Mouse (Mus musculus): Measurements from ENCODE around the gene Krtap4-1. TPM values are rescaled to one million over a fixed set of nuclear protein-coding genes. Genes with fewer than 3 reads are reported as not detected.
"Not testable (repeated sequence)": the region's sequence is repeated elsewhere in the genome, so short reads cannot be mapped to it uniquely, and the experiment has no call there.

Gene Krtap4-1
- polyA plus RNA-seq, 1 experiment from 2014 or later: not detected

DNA sequence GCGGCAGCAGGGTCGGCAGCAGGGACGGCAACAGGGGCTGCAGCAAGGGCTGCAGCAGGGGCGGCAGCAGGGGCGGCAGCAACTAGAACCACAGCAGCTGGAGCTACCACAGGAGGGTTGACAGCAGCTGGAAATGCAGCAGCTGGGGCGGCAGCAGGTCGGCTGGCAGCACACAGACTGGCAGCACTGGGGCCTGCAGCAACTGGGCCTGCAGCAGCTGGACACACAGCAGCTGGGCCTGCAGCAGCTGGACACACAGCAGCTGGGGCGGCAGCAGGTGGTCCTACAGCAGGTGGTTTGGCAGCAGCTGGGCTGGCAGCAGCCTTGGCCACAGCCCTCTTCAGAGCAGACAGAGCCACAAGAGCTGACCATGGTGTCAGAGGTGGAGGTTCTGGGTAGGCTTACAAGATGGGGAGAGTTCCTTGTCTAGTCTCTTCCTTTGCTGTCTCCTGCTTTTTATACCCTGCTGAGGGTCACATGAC lies 6.7 kb upstream of the Krtap4-1 start, which contains the start of gene Krtap4-2:
TSS of gene Krtap4-2 (minus strand) at position 432 of the 482 bp plus-strand sequence.
- H3K4me2 ChIP-seq: no peak within 1 kb of the TSS
- 30% methylated on average over 8 of the region's 8 CpGs for WGBS
- no peaks in the 10 kb centered on the region for H3K27me3 ChIP-seq (replicated peaks)
- no peak for ATAC-seq (ENCODE audit: insufficient read depth, low FRiP score, low read depth)
- H3K4me1 ChIP-seq: 0 out of 2 replicates have a peak, but pooled peaks cover 3% of the 10 kb centered on the region
- no peaks in the 10 kb centered on the region for H3K9me3 ChIP-seq
- no peak within 1 kb of the TSS for H3K27ac ChIP-seq
- H3K4me3 ChIP-seq (replicated peaks): no peak within 1 kb of the TSS
- no peak within 1 kb of the TSS for H3K9ac ChIP-seq
- no peaks in the 10 kb centered on the region for H3K36me3 ChIP-seq

DNA sequence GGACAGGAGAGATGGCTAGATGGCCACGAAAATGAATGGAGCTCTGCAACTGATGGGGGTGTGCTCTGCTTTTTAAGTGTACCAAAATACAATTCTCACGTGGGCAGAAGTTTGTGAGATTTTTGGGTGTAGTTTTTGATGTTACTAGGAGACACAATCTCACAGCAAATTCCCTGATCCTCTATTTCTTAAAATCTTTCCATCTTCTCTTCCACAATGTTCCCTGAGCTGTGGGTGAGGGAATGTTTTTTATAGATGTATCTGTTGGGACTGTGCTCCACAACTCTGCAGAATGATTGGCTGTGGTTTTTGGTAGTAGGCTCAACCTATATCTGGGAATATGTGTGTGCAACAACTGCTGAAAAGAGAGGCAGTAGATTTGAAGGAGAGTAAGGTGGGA lies 5.3 kb upstream of the Krtap4-1 start:
- Histone ChIP-seq H3K4me3 (replicated peaks) (no peak overlapping the region), H3K27ac (no peak overlapping the region), H3K27me3 (replicated peaks) (no peaks in the 10 kb centered on the region), H3K9ac (no peak overlapping the region), H3K4me1 (0 out of 2 replicates have a peak, but pooled peaks cover 3% of the 10 kb centered on the region), H3K36me3 (no peaks in the 10 kb centered on the region), H3K4me2 (no peak overlapping the region), H3K9me3 (no peaks in the 10 kb centered on the region)
- WGBS: 62% methylated on average over 2 of the region's 2 CpGs
- ATAC-seq (ENCODE audit: insufficient read depth, low FRiP score, low read depth): no peak

- Histone ChIP-seq H3K4me2 (no peak overlapping the region), H3K27ac (no peak overlapping the region), H3K9ac (no peak overlapping the region), H3K4me3 (replicated peaks) (no peak overlapping the region), H3K9me3 (no peaks in the 10 kb centered on the region), H3K4me1 (0 out of 2 replicates have a peak, but pooled peaks cover 3% of the 10 kb centered on the region), H3K36me3 (no peaks in the 10 kb centered on the region), H3K27me3 (replicated peaks) (no peaks in the 10 kb centered on the region)
- WGBS: 48% methylated on average over 3 of the region's 3 CpGs
- no peak for ATAC-seq (ENCODE audit: insufficient read depth, low FRiP score, low read depth)
Measured at GRCm38 (mm10) chr11:99630890-99631289, 2.9 kb upstream of the Krtap4-1 start.

DNA sequence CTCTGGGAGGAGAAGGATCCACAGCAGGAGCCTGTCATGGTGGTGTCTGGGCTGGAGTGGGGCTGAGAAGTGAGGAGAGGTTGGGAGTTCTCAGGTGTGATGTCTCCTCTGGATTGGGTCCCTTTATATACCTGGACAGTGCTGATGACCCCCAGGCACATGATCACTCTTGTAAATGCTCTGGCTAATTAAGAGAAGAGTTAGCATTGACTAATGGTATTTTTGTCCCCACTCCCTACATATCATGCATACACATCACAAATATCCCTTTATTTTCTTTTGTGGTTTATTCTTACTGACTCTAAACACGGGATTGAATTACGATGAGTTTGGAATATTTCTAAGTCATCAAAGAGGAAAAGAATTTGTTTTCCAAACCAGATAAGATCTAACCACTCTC lies 7.7 kb downstream of the Krtap4-1 start, which contains the start of gene Gm11562:
TSS of gene Gm11562 (minus strand) at position 101 of the 400 bp plus-strand sequence.
- H3K4me2 ChIP-seq: no peak within 1 kb of the TSS
- WGBS: 73% methylated on average over 2 of the region's 2 CpGs
- H3K27ac ChIP-seq: no peak within 1 kb of the TSS
- H3K9me3 ChIP-seq: no peaks in the 10 kb centered on the region
- no peak within 1 kb of the TSS for H3K9ac ChIP-seq
- no peak for ATAC-seq (ENCODE audit: insufficient read depth, low FRiP score, low read depth)
- H3K27me3 ChIP-seq (replicated peaks): no peaks in the 10 kb centered on the region
- H3K4me3 ChIP-seq (replicated peaks): no peak within 1 kb of the TSS
- no peaks in the 10 kb centered on the region for H3K36me3 ChIP-seq
- H3K4me1 ChIP-seq: no peaks in the 10 kb centered on the region

DNA sequence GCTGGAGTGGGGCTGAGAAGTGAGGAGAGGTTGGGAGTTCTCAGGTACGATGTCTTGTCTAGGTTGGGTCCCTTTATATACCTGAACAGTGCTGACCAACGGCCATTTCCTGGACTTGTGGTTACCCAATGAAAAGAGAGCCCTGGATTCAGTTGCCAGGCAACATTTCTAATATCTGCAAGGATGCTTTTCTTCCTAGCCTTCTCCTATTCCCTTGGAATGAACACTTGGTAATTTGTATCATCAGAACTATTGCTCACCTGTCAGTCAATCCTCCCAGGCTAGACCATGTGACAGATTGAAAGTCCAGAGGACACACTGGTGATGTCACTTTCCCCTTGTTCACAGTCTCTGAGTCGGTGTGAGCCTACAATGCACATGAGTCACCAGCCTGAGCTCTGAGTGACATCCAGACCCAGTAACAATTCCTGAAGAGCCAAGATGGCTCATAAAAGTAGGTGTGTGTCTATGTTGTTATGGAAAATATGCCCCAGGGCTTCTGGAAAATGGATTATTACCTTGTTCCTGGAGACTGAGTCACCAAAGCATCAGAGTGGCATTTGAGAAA lies 13.2 kb downstream of the Krtap4-1 start, which contains the start of gene Krtap2-4:
TSS of gene Krtap2-4 (minus strand) at position 51 of the 568 bp plus-strand sequence.
- H3K27me3 ChIP-seq (replicated peaks): no peaks in the 10 kb centered on the region
- 67% methylated on average over 3 of the region's 3 CpGs for WGBS
- no peak for ATAC-seq (ENCODE audit: insufficient read depth, low FRiP score, low read depth)
- H3K4me2 ChIP-seq: no peak within 1 kb of the TSS
- no peaks in the 10 kb centered on the region for H3K36me3 ChIP-seq
- H3K4me3 ChIP-seq (replicated peaks): no peak within 1 kb of the TSS
- no peak within 1 kb of the TSS for H3K27ac ChIP-seq
- no peaks in the 10 kb centered on the region for H3K9me3 ChIP-seq
- no peaks in the 10 kb centered on the region for H3K4me1 ChIP-seq
- no peak within 1 kb of the TSS for H3K9ac ChIP-seq

GRCm38 (mm10) chr11:99610089-99610488 lies 17.9 kb downstream of the Krtap4-1 start, which contains the start of gene Gm11937:
Gm11937 (minus strand) TSS chr11:99610189.
- not testable (repeated sequence) for H3K9ac ChIP-seq; H3K4me3 ChIP-seq (replicated peaks); H3K4me1 ChIP-seq; H3K9me3 ChIP-seq; H3K27ac ChIP-seq; H3K4me2 ChIP-seq; H3K27me3 ChIP-seq (replicated peaks); H3K36me3 ChIP-seq; ATAC-seq (ENCODE audit: insufficient read depth, low FRiP score, low read depth)
- WGBS: 63% methylated on average over 1 of the region's 2 CpGs

DNA sequence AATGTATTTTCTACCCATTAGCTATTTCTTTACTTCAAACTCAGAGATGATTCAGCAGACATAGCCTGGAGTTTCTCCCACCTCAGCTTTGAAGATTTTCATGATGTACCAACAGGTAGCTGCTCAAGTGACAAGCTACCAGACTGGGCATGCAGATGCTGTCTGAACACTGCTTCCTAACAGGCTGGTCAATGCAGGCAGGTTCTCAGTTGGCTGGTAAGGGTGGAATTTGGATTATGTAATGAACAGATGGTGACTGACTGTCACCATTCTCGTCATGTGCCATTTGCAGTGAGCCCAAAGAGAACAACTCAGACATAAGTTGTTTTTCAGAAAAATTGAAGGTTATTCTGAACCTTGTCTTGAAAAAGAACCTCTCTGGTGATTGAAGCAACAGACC lies 18.9 kb downstream of the Krtap4-1 start:
- no peaks in the 10 kb centered on the region for H3K4me1 ChIP-seq
- no peak for ATAC-seq (ENCODE audit: insufficient read depth, low FRiP score, low read depth)
- H3K9ac ChIP-seq: no peak overlapping the region
- no peaks in the 10 kb centered on the region for H3K36me3 ChIP-seq
- H3K4me3 ChIP-seq (replicated peaks): no peak overlapping the region
- no peaks in the 10 kb centered on the region for H3K9me3 ChIP-seq
- 63% methylated on average over 1 of the region's 1 CpGs for WGBS
- no peak overlapping the region for H3K4me2 ChIP-seq
- H3K27me3 ChIP-seq (replicated peaks): no peaks in the 10 kb centered on the region
- H3K27ac ChIP-seq: no peak overlapping the region

DNA sequence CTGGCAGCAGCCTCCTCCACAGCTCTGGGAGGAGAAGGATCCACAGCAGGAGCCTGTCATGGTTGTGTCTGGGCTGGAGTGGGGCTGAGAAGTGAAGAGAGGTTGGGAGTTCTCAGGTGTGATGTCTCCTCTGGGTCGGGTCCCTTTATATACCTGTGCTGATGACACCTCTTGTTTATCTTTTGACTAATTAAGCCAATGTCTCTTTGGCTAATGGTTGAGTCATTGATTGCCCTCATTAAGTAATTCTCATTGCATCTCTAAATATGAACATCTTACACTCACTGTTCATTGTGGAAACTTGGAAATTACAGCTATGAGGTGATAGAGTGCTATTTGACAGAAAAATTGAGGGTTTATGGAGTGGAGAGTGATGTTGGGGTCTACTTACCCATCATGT lies 24.8 kb downstream of the Krtap4-1 start, which contains the start of gene Gm11938:
TSS of gene Gm11938 (minus strand) at position 101 of the 400 bp plus-strand sequence.
- not testable (repeated sequence) for H3K4me1 ChIP-seq; H3K4me2 ChIP-seq; H3K9me3 ChIP-seq; H3K27me3 ChIP-seq (replicated peaks); H3K36me3 ChIP-seq; H3K27ac ChIP-seq; ATAC-seq (ENCODE audit: insufficient read depth, low FRiP score, low read depth); H3K4me3 ChIP-seq (replicated peaks); H3K9ac ChIP-seq
- 48% methylated on average over 1 of the region's 1 CpGs for WGBS

- 72% methylated on average over 6 of the region's 6 CpGs for WGBS
- H3K9me3 ChIP-seq; H3K4me2 ChIP-seq; H3K36me3 ChIP-seq; H3K9ac ChIP-seq; ATAC-seq (ENCODE audit: insufficient read depth, low FRiP score, low read depth); H3K4me3 ChIP-seq (replicated peaks); H3K4me1 ChIP-seq; H3K27ac ChIP-seq; H3K27me3 ChIP-seq (replicated peaks): not testable (repeated sequence)
Measured at GRCm38 (mm10) chr11:99597742-99598141, 30.3 kb downstream of the Krtap4-1 start, which contains the start of gene Krtap9-3. Krtap9-3 (minus strand) TSS chr11:99598105.

- Histone ChIP-seq H3K4me3 (replicated peaks) (no peak within 1 kb of the TSS), H3K27ac (no peak within 1 kb of the TSS), H3K27me3 (replicated peaks) (no peaks in the 10 kb centered on the region), H3K9ac (no peak within 1 kb of the TSS), H3K4me1 (no peaks in the 10 kb centered on the region), H3K9me3 (no peaks in the 10 kb centered on the region), H3K4me2 (no peak within 1 kb of the TSS), H3K36me3 (no peaks in the 10 kb centered on the region)
- ATAC-seq (ENCODE audit: insufficient read depth, low FRiP score, low read depth): no peak
- whole genome bisulfite sequencing: 81% methylated on average over 6 of the region's 6 CpGs
Measured at GRCm38 (mm10) chr11:99590981-99591380, 37.1 kb downstream of the Krtap4-1 start, which contains the start of gene Krtap1-3. Krtap1-3 (minus strand) TSS chr11:99591339.

- ATAC-seq (ENCODE audit: insufficient read depth, low FRiP score, low read depth): no peak
- Histone ChIP-seq H3K27ac (no peak overlapping the region), H3K9ac (no peak overlapping the region), H3K4me2 (no peak overlapping the region), H3K27me3 (replicated peaks) (no peaks in the 10 kb centered on the region), H3K4me1 (no peaks in the 10 kb centered on the region), H3K36me3 (no peaks in the 10 kb centered on the region), H3K4me3 (replicated peaks) (no peak overlapping the region), H3K9me3 (no peaks in the 10 kb centered on the region)
- WGBS: 81% methylated on average over 7 of the region's 7 CpGs
Measured at GRCm38 (mm10) chr11:99585096-99585495, 42.9 kb downstream of the Krtap4-1 start.

DNA sequence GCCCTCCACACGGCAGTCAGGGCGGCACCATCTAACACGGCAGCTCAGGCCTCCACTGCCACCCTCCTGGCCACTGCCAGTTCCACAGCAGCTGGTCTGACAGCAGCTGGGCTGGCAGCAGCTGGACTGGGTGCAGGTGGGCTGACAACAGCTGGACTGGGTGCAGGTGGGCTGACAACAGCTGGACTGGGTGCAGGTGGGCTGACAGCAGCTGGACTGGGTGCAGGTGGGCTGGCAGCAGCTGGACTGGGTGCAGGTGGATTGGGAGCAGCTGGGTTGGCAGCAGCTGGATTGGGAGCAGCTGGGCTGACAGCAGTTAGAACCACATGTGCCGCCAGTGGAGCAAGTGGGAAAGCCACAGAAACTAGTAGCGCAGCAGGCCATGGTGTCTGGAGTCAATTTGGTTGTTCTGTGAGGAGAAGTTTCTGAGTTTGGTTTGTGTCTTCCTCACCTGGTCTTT lies 44.8 kb downstream of the Krtap4-1 start, which contains the start of gene Krtap1-4:
TSS of gene Krtap1-4 (minus strand) at position 410 of the 460 bp plus-strand sequence.
- H3K4me1 ChIP-seq: no peaks in the 10 kb centered on the region
- H3K27ac ChIP-seq: no peak within 1 kb of the TSS
- no peak within 1 kb of the TSS for H3K9ac ChIP-seq
- 77% methylated on average over 5 of the region's 5 CpGs for WGBS
- H3K9me3 ChIP-seq: no peaks in the 10 kb centered on the region
- no peak within 1 kb of the TSS for H3K4me3 ChIP-seq (replicated peaks)
- ATAC-seq (ENCODE audit: insufficient read depth, low FRiP score, low read depth): no peak
- no peaks in the 10 kb centered on the region for H3K36me3 ChIP-seq
- no peak within 1 kb of the TSS for H3K4me2 ChIP-seq
- H3K27me3 ChIP-seq (replicated peaks): no peaks in the 10 kb centered on the region
